Mouse (Mus musculus) left cerebral cortex, adult 11 months (tissue): ENCODE results near the gene Tmem253.

Source experiments
- DNase-seq: peaks from one replicate; pipeline ENCODE4 v3.0.0; 2022; ENCODE audit warnings: low spot score

The Tmem253 gene

GRCm38 (mm10) chr14:52015445-52016100, at the start of gene Tmem253:
Gene Tmem253, plus strand, starts transcription at chr14:52015658.
- DNase-seq = no peak

GRCm38 (mm10) chr14:51967400-51967799, 48.1 kb upstream of the Tmem253 start:
- DNase-seq = no peak

- DNase-seq = no peak
Measured at GRCm38 (mm10) chr14:51979252-51979651, 36.2 kb upstream of the Tmem253 start.

GRCm38 (mm10) chr14:51983251-51983650, 32.2 kb upstream of the Tmem253 start:
- DNase-seq = no peak

- no peak for DNase-seq
Measured at GRCm38 (mm10) chr14:51983855-51984246, 31.6 kb upstream of the Tmem253 start.

GRCm38 (mm10) chr14:51984247-51985231, 30.9 kb upstream of the Tmem253 start, which contains the start of gene Arhgef40:
Gene Arhgef40, plus strand, starts transcription at chr14:51984719.
- no peak for DNase-seq

- no peak for DNase-seq
Measured at GRCm38 (mm10) chr14:51985301-51986152, 29.9 kb upstream of the Tmem253 start.

GRCm38 (mm10) chr14:51986153-51986505, 29.3 kb upstream of the Tmem253 start:
- no peak for DNase-seq

- no peak for DNase-seq
Measured at GRCm38 (mm10) chr14:51987177-51987576, 28.3 kb upstream of the Tmem253 start.

- no peak for DNase-seq
Measured at GRCm38 (mm10) chr14:51988731-51989130, 26.7 kb upstream of the Tmem253 start.

- no peak for DNase-seq
Measured at GRCm38 (mm10) chr14:51989461-51989970, 25.9 kb upstream of the Tmem253 start.

- DNase-seq = no peak
Measured at GRCm38 (mm10) chr14:51994453-51994852, 21.0 kb upstream of the Tmem253 start.

GRCm38 (mm10) chr14:51995219-51995871, 20.1 kb upstream of the Tmem253 start:
- DNase-seq = no peak

GRCm38 (mm10) chr14:51996231-51996841, 19.1 kb upstream of the Tmem253 start:
- DNase-seq = no peak

GRCm38 (mm10) chr14:51996866-51997265, 18.6 kb upstream of the Tmem253 start:
- DNase-seq = no peak

GRCm38 (mm10) chr14:51997483-51997882, 18.0 kb upstream of the Tmem253 start:
- no peak for DNase-seq

GRCm38 (mm10) chr14:52003981-52004495, 11.4 kb upstream of the Tmem253 start:
- DNase-seq = peak; percentile 89

- no peak for DNase-seq
Measured at GRCm38 (mm10) chr14:52005141-52005540, 10.3 kb upstream of the Tmem253 start.

GRCm38 (mm10) chr14:52005616-52006015, 9.8 kb upstream of the Tmem253 start:
- no peak for DNase-seq

- DNase-seq = no peak
Measured at GRCm38 (mm10) chr14:52006241-52006640, 9.2 kb upstream of the Tmem253 start.

GRCm38 (mm10) chr14:52006771-52007170, 8.7 kb upstream of the Tmem253 start:
- DNase-seq = no peak
